Mouse (Mus musculus) embryonic facial prominence, embryonic 11.5 days (tissue): ENCODE data around the gene Dnph1. TPM values are rescaled to one million over a fixed set of nuclear protein-coding genes. Genes with fewer than 3 reads are reported as not detected.

Experiments
- ATAC-seq: fragments of 200-750 bp; cut with Nextera tagmentation; replicated peaks from 2 replicates; pipeline ENCODE4 v1.8.0; 2017; ENCODE audit warnings: low read depth; ENCODE audit not compliant: insufficient number of reproducible peaks, low FRiP score, low TSS enrichment
- DNase-seq: peaks from one replicate; pipeline ENCODE4 v3.0.0-alpha.2; 2015; ENCODE audit warnings: low spot score
- H3K27ac ChIP-seq: fragments of 300-500 bp; sonication (generic); replicated peaks from 2 replicates; pipeline ENCODE4 v1.5.1; 2014; ENCODE audit warnings: mild to moderate bottlenecking, low read depth, low read length, control low read depth
- H3K27me3 ChIP-seq: fragments of 300-500 bp; sonication (generic); 2 replicates; pipeline ENCODE4 v1.6.1; 2014; ENCODE audit warnings: mild to moderate bottlenecking, low read length, moderate library complexity, mixed read lengths; ENCODE audit not compliant: control insufficient read depth, insufficient read depth
- H3K36me3 ChIP-seq: fragments of 300-500 bp; sonication (generic); replicated peaks from 2 replicates; pipeline ENCODE4 v1.6.1; 2014; ENCODE audit warnings: low read depth, mild to moderate bottlenecking, low read length, moderate library complexity, mixed read lengths; ENCODE audit not compliant: control insufficient read depth, insufficient read depth
- H3K4me1 ChIP-seq: fragments of 300-500 bp; sonication (generic); 2 replicates; pipeline ENCODE4 v1.6.1; 2014; ENCODE audit warnings: low read length, mixed read lengths; ENCODE audit not compliant: control insufficient read depth, insufficient read depth
- H3K4me2 ChIP-seq: fragments of 300-500 bp; sonication (generic); 2 replicates; pipeline ENCODE4 v1.6.1; 2014; ENCODE audit warnings: low read depth, mild to moderate bottlenecking, control low read depth, low read length, moderate library complexity
- H3K4me3 ChIP-seq: fragments of 300-500 bp; sonication (generic); 2 replicates; pipeline ENCODE4 v1.5.1; 2014; ENCODE audit warnings: low read depth, low read length, control low read depth
- H3K9ac ChIP-seq: fragments of 300-500 bp; sonication (generic); replicated peaks from 2 replicates; pipeline ENCODE4 v1.6.1; 2014; ENCODE audit warnings: mild to moderate bottlenecking, control low read depth, low read length
- H3K9me3 ChIP-seq: fragments of 300-500 bp; sonication (generic); replicated peaks from 2 replicates; pipeline ENCODE4 v1.6.1; 2016; ENCODE audit warnings: mild to moderate bottlenecking, low read length, inconsistent platforms, mixed read lengths; ENCODE audit not compliant: control insufficient read depth
- WGBS: fragments of 180-500 bp; shearing (Covaris S2); extraction: QIAGEN DNeasy Blood & Tissue Kit; methylation state at CpG from one replicate; pipeline ENCODE4 v1.1.7; 2014; 5-methylcytosine and 5-hydroxymethylcytosine counted together
- polyA plus RNA-seq: library from polyadenylated mRNA; unstranded; fragments of >200 nt; fragmentation: Nextera tagmentation; extraction: Ambion mirVana; gene quantifications from 2 replicates; pipeline ENCODE4 v1.2.1, GENCODE M21; 2014

The Dnph1 gene
- 65.9 and 74.9 TPM in 2 replicates for polyA plus RNA-seq

GRCm38 (mm10) chr17:46496623-46497434 is at the start of gene Dnph1:
Gene Dnph1, plus strand, starts transcription at chr17:46496711.
- ATAC-seq: peak; percentile 97
- Histone ChIP-seq H3K9me3 (no peaks in the 10 kb centered on the region), H3K27ac (no peak within 1 kb of the TSS), H3K4me2 (peak within 1 kb of the TSS; percentile 81), H3K4me1 (no peaks in the 10 kb centered on the region; the same call in 1 of the 2 replicates), H3K27me3 (no peaks in the 10 kb centered on the region), H3K4me3 (peak within 1 kb of the TSS; percentile 61), H3K36me3 (peaks cover 2% of the 10 kb centered on the region; the same call in 1 of the 2 replicates), H3K9ac (peak within 1 kb of the TSS; percentile 86)
- WGBS: under 1% methylated on average over 44 of the region's 44 CpGs
- peak; percentile 93 for DNase-seq

GRCm38 (mm10) chr17:46452683-46453082 is 43.8 kb upstream of the Dnph1 start:
- Histone ChIP-seq H3K27me3 (peaks cover 23% of the 10 kb centered on the region), H3K9me3 (no peaks in the 10 kb centered on the region), H3K27ac (no peak overlapping the region), H3K4me2 (no peak overlapping the region), H3K36me3 (no peaks in the 10 kb centered on the region), H3K4me1 (peaks cover 13% of the 10 kb centered on the region), H3K9ac (no peak overlapping the region), H3K4me3 (no peak overlapping the region)
- 34% methylated on average over 5 of the region's 5 CpGs for WGBS
- DNase-seq (no peak), ATAC-seq (no peak)

GRCm38 (mm10) chr17:46453302-46453948 is 43.1 kb upstream of the Dnph1 start:
- no peak overlapping the region; the same call in 1 of the 2 replicates for H3K4me2 ChIP-seq
- ATAC-seq (no peak), DNase-seq (no peak)
- no peak overlapping the region for H3K9ac ChIP-seq
- H3K36me3 ChIP-seq: no peaks in the 10 kb centered on the region
- peaks cover 13% of the 10 kb centered on the region for H3K4me1 ChIP-seq
- WGBS: 4% methylated on average over 13 of the region's 13 CpGs
- no peaks in the 10 kb centered on the region for H3K9me3 ChIP-seq
- no peak overlapping the region; the same call in 1 of the 2 replicates for H3K4me3 ChIP-seq
- peaks cover 26% of the 10 kb centered on the region for H3K27me3 ChIP-seq
- no peak overlapping the region for H3K27ac ChIP-seq

GRCm38 (mm10) chr17:46453970-46454411 is 42.5 kb upstream of the Dnph1 start:
- peaks cover 26% of the 10 kb centered on the region for H3K27me3 ChIP-seq
- ATAC-seq (no peak), DNase-seq (peak; percentile 26)
- H3K9ac ChIP-seq: peak overlapping the region; percentile 14; the same call in 1 of the 2 replicates
- H3K4me2 ChIP-seq: peak overlapping the region; percentile 85
- no peaks in the 10 kb centered on the region for H3K9me3 ChIP-seq
- no peak overlapping the region for H3K27ac ChIP-seq
- WGBS: 3% methylated on average over 26 of the region's 26 CpGs
- peak overlapping the region; percentile 23 for H3K4me3 ChIP-seq
- peaks cover 13% of the 10 kb centered on the region for H3K4me1 ChIP-seq
- H3K36me3 ChIP-seq: no peaks in the 10 kb centered on the region

- Histone ChIP-seq H3K27ac (no peak overlapping the region), H3K36me3 (no peaks in the 10 kb centered on the region), H3K4me3 (peak overlapping the region; percentile 23), H3K9me3 (no peaks in the 10 kb centered on the region), H3K4me1 (peaks cover 13% of the 10 kb centered on the region), H3K27me3 (peaks cover 26% of the 10 kb centered on the region), H3K4me2 (peak overlapping the region; percentile 85), H3K9ac (no peak overlapping the region; the same call in 1 of the 2 replicates)
- ATAC-seq: no peak
- WGBS: under 1% methylated on average over 9 of the region's 9 CpGs
- DNase-seq: peak; percentile 17
These were observed 42.0 kb upstream of the Dnph1 start for GRCm38 (mm10) chr17:46454539-46454938.

- Histone ChIP-seq H3K27me3 (peaks cover 30% of the 10 kb centered on the region), H3K27ac (no peak overlapping the region), H3K9ac (no peak overlapping the region; the same call in none of the 2 replicates), H3K36me3 (no peaks in the 10 kb centered on the region), H3K4me2 (peak overlapping the region; percentile 85), H3K9me3 (no peaks in the 10 kb centered on the region), H3K4me3 (peak overlapping the region; percentile 23), H3K4me1 (peaks cover 13% of the 10 kb centered on the region)
- under 1% methylated on average over 33 of the region's 33 CpGs for WGBS
- 0 out of 2 replicates have a peak, but pooled peaks have one; percentile 17 for ATAC-seq
- DNase-seq: peak; percentile 60
These were observed 41.3 kb upstream of the Dnph1 start for GRCm38 (mm10) chr17:46455110-46455691.

GRCm38 (mm10) chr17:46457791-46458190 is 38.7 kb upstream of the Dnph1 start:
- H3K4me2 ChIP-seq: no peak overlapping the region
- no peak overlapping the region for H3K9ac ChIP-seq
- H3K27me3 ChIP-seq: peaks cover 44% of the 10 kb centered on the region
- no peaks in the 10 kb centered on the region for H3K9me3 ChIP-seq
- WGBS: 11% methylated on average over 10 of the region's 10 CpGs
- no peak overlapping the region for H3K27ac ChIP-seq
- DNase-seq (peak; percentile 47), ATAC-seq (no peak)
- H3K4me3 ChIP-seq: no peak overlapping the region
- no peaks in the 10 kb centered on the region for H3K36me3 ChIP-seq
- H3K4me1 ChIP-seq: peaks cover 21% of the 10 kb centered on the region
